Mouse (Mus musculus) Muller cell, postnatal 12 days (primary cell): Measurements from ENCODE around the gene Sec14l5.

Source experiments
- DNase-seq: peaks from one replicate; pipeline ENCODE4 v3.0.0-alpha.2; 2015; ENCODE audit errors: inconsistent ontology term

The Sec14l5 gene

GRCm38 (mm10) chr16:5147037-5147385, at the start of gene Sec14l5:
TSS of gene Sec14l5 (plus strand) at chr16:5147109.
- no peak for DNase-seq

DNA sequence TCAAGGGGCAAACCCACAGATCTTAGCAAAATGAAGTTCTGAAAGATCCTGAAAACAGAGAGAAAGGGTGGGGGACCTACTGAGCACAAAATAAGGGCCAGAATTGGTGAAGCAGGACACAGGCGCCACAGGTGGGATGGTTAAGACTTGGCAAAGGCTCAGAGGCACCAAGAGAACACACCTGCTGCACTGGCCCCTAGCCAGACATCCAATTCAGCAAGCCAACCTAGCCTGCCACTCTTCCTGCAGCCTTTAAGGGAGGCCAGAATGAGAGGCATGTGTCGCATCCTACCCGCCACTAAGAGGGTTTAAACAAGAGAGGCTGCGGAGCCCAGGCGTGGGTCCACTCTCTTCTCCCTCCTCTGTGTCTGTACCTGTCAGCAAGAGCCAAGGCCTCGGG, 45.9 kb upstream of the Sec14l5 start:
- DNase-seq: no peak

- DNase-seq: no peak
Measured at GRCm38 (mm10) chr16:5109877-5110276, 37.0 kb upstream of the Sec14l5 start.

GRCm38 (mm10) chr16:5111021-5111420, 35.9 kb upstream of the Sec14l5 start:
- no peak for DNase-seq

DNA sequence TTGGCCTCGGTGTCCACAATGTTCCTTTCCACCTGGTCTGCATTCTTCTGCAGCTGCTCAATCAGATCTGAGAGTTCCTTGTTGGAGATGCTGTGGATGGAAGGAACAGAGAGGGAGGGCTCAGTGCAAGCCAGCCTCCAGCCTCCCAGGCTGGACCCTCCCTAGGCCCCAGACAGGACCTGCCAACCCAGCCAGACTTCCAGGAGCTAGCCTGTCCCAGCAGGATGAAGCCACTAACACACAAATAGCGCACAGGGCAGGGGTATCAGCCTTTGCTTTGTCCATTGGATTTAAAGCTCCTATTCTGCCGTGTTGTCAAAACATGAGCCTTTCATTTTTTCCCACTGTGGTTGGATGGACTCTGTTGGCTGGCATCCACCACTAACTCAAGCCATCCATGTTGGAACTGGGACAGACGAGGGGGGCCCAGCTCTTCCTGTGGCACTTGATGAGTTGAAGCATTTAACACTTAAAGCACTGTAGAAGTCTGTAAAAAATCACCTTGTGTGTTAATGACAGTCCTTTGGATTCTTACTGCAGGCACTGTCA, 33.8 kb upstream of the Sec14l5 start:
- peak; percentile 34 for DNase-seq

DNA sequence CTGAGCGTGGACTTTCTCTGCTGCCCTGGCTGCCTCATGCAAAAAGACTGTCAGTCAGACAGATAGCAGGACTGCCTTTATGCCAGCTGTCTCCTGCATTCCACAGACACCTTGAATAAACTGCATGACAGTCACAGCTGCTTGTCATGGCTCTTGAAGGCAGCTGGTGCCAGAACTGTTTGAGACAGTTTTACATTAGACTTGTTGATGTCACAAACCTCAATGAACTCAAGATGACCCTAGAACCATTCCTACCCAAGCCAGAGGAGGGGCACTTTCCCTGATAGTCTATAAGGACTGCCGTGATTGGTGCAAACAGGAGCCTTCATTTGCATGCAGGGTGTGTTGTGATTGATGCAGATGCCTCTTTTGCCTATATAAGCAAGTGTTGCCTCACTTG, 33.3 kb upstream of the Sec14l5 start:
- DNase-seq: peak; percentile 22

- DNase-seq: no peak
Measured at GRCm38 (mm10) chr16:5119385-5119784, 27.5 kb upstream of the Sec14l5 start.

DNA sequence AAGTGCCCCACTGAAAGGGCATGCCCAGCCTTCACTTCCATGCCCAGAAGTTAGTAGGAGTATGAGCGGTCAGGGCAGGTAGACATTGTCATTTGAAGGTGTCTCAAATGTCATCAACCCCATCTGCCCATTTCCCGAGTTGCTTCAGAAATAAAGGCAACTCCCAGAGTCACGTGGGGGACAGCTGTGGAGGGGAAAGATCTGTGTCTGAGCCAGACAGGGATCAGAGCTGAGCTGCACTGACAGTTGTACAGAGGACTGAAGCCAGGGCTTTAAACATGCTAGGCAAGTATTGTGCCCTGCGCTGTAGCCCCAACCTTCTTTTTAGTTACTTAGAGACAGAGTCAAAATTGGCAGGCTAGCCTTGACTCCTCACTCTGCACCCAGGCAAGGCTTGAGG, 27.1 kb upstream of the Sec14l5 start:
- no peak for DNase-seq

DNA sequence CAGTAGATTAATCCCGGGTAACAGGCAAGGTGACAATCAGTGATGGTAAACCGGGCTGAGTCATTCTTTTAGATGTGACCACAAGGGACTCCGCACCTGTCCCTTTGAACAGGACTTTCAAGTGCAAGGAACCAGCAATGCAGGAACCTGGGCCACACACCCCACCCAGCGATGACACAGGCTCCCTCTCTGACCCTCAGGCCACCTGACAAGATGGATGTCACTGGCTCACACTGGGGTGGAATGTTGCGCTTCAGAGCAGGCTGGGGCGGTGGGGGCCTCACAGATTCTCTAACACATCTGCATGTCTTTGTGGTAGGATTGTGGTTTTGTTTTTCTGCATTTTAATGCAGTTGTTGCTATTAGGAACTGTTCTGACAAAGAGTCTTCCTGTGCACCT, 23.4 kb upstream of the Sec14l5 start:
- no peak for DNase-seq

DNA sequence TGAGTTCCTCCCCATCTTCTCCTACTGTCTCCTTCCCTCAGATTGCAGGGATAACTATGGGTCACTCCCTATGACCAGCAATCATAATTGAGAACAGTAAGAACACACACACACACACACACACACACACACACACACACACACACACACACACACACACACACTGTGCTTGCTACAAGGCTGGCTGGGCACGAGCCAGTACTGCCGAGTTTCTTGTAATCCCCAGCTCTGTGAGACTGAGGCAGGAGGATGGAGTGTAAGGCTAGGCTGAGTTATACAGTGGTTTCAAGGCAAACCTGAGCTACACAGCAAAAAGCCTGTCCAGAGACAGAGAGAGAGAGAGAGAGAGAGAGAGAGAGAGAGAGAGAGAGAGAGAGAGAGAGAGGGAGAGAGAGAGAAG, 16.7 kb upstream of the Sec14l5 start:
- no peak for DNase-seq

- DNase-seq: peak; percentile 73
Measured at GRCm38 (mm10) chr16:5130766-5131165, 16.1 kb upstream of the Sec14l5 start.

GRCm38 (mm10) chr16:5131251-5131922, 15.5 kb upstream of the Sec14l5 start:
- no peak for DNase-seq

GRCm38 (mm10) chr16:5132401-5132801, 14.5 kb upstream of the Sec14l5 start, which contains the start of gene Ppl:
TSS of gene Ppl (minus strand) at chr16:5132421.
- DNase-seq: peak; percentile 43

GRCm38 (mm10) chr16:5134623-5135330, 12.1 kb upstream of the Sec14l5 start:
- DNase-seq: peak; percentile 65

DNA sequence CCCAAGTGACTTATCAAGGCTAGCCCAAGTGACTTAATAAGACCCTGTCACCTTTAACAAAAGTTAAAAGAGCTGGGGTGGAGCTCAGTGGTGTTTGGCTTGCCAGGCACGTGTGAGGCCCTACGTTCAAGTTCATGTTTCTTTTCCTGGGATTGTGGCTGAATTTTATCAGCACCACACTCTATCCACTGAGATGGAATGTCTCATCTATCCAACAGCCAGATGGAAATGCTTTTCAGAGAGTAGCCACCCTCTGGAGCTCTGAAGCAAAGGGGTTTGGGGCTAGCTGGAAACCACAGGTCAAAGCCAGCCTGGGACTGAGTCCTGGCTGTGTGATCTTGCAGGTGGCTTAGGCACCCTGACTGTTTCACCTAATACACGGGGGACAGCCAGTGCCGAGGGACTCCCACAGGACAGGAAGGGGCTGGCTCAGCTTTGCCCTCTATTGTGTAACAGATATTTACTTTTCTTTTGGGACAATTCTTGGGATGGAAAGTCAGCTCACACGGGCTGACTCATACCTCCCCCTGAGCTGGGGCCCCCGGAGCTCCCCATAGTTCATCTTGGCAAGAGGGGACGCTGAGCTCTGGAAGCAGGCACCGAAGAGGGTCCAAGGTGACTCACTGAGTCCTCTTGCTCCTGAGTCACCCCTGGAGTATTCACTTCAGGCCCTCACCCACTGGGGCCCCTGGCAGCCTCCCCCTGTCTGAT, 11.2 kb upstream of the Sec14l5 start:
- peak; percentile 86 for DNase-seq

- DNase-seq: peak; percentile 75
Measured at GRCm38 (mm10) chr16:5136505-5136904, 10.4 kb upstream of the Sec14l5 start.

DNA sequence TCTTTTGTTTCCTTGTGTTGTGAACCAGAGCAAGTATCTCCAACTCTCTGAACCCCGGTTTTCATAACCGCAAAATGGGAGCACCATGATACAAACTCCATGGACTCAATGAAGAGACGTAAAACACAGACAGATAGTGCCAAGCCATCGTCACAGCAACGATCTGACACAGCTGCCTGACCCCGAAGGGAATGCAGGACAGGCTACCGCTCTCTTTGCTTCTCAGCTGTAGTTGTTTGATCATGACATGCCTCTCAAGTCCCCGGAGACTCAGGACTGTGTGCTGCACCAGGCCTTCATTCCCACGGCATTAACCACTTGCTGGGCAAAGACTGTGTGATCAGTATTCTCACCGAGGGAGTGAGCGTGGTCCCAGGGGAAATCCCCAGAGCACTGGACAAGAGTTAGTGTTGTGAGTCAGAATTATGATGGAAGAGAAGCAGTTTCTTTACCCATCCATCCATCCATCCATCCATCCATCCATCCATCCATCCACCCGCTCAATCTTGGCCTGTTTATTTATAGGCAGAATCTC, 9.8 kb upstream of the Sec14l5 start:
- DNase-seq: peak; percentile 63

- peak; percentile 92 for DNase-seq
Measured at GRCm38 (mm10) chr16:5139741-5140140, 7.2 kb upstream of the Sec14l5 start.

- peak; percentile 80 for DNase-seq
Measured at GRCm38 (mm10) chr16:5145570-5145969, 1.3 kb upstream of the Sec14l5 start.

GRCm38 (mm10) chr16:5146367-5147036, 407 bp upstream of the Sec14l5 start:
- peak; percentile 94 for DNase-seq

- no peak for DNase-seq
Measured at GRCm38 (mm10) chr16:5150544-5150943, 3.6 kb downstream of the Sec14l5 start.
